Comparison of ENCODE assay signal across 12 mouse cellular contexts in genomic region chr5:119668191-119668912, GRCm38 (mm10). TPM values are rescaled to one million over a fixed set of nuclear protein-coding genes. Genes with fewer than 3 reads are reported as not detected.
DNase-seq lines count a peak whose midpoint lies in the region; ATAC-seq lines count a peak whose summit lies in the region.
"Had no signal": no experiment of that assay in that cellular context is flagged by ENCODE, and none has a peak within 500 bp of the region (broad histone marks: within the 10 kb centered on the region; RNA-seq: fewer than 3 reads in every experiment).

No protein-coding gene starts in this region.

- no peak overlapping the region; the same call in 1 of the 2 replicates for H3K4me3 ChIP-seq in heart, embryonic 16.5 days (ENCODE audit: low read length)
- peak overlapping the region; percentile 48 for H3K4me3 ChIP-seq in limb, embryonic 12.5 days (replicated peaks)

- H3K36me3 ChIP-seq in heart, embryonic 16.5 days (ENCODE audit: control insufficient read depth, insufficient read depth), result no peaks in the 10 kb centered on the region
- no peaks in the 10 kb centered on the region for H3K36me3 ChIP-seq in limb, embryonic 12.5 days
- H3K36me3 ChIP-seq: G1E had no signal

- ATAC-seq in heart, embryonic 16.5 days (replicated peaks; ENCODE audit: extremely low read depth, insufficient read depth, low FRiP score), result no peak
- ATAC-seq in limb, embryonic 12.5 days (ENCODE audit: insufficient number of reproducible peaks, insufficient read depth, low FRiP score, low TSS enrichment, low read depth), result no peak
- no peak for ATAC-seq in inflammation-experienced regulatory T-cells, adult 6 months

- H3K9ac ChIP-seq in heart, embryonic 16.5 days (ENCODE audit: low read length), result no peak overlapping the region; the same call in 1 of the 2 replicates
- peak overlapping the region; percentile 79 for H3K9ac ChIP-seq in limb, embryonic 12.5 days (replicated peaks)

- intact Hi-C loops in heart, postnatal 36 days (cut with DNase I), result loop anchor here (2.0 kb wide), 1 partner anchor 16 kb away; no protein-coding TSS in a partner anchor

- H3K9me3 ChIP-seq in heart, embryonic 16.5 days (replicated peaks; ENCODE audit: control insufficient read depth, low read length), result no peaks in the 10 kb centered on the region
- H3K9me3 ChIP-seq in limb, embryonic 12.5 days, result no peaks in the 10 kb centered on the region

- peaks cover 75% of the 10 kb centered on the region for H3K27me3 ChIP-seq in heart, embryonic 16.5 days (ENCODE audit: control insufficient read depth, insufficient read depth, low read length)
- H3K27me3 ChIP-seq in limb, embryonic 12.5 days, result peaks cover 98% of the 10 kb centered on the region

- WGBS in heart, embryonic 16.5 days, result 22% methylated on average over 34 of the region's 34 CpGs
- 3% methylated on average over 34 of the region's 34 CpGs for WGBS in limb, embryonic 12.5 days

- H3K27ac ChIP-seq in heart, embryonic 16.5 days (ENCODE audit: low read length), result 0 out of 2 replicates have a peak overlapping the region, but pooled peaks have one; percentile 24
- peak overlapping the region; percentile 93 for H3K27ac ChIP-seq in limb, embryonic 12.5 days

- H3K4me1 ChIP-seq in heart, embryonic 16.5 days (ENCODE audit: control insufficient read depth, insufficient read depth, low read length), result peaks cover 15% of the 10 kb centered on the region
- peaks cover 33% of the 10 kb centered on the region for H3K4me1 ChIP-seq in limb, embryonic 12.5 days (replicated peaks)

- peak overlapping the region; percentile 94; the same call in 1 of the 2 replicates for H3K4me2 ChIP-seq in heart, embryonic 16.5 days (ENCODE audit: low read depth, low read length)
- peak overlapping the region; percentile 75 for H3K4me2 ChIP-seq in limb, embryonic 12.5 days

- DNase-seq in heart, postnatal 36 days, result no peak
- peak; percentile 55 for DNase-seq in urinary bladder, adult 2 months (ENCODE audit: low spot score)
- DNase-seq in urinary bladder, postnatal 10 days (ENCODE audit: low spot score), result no peak
- peak; percentile 75 for DNase-seq in yolk sac, embryonic 10.5 days (ENCODE audit: low spot score)
- DNase-seq in spleen, postnatal 14 days (ENCODE audit: low spot score in 2 of 2), result no peak
- DNase-seq: kidney, postnatal 10 days had no signal

RNA-seq across cellular contexts. Expression of gene Tbx3, which starts 2.1 kb away (rescaled TPM):
- polyA plus RNA-seq in heart, embryonic 16.5 days (2015; fragmentation: Nextera tagmentation; extraction: Ambion mirVana), result 7.4 and 10.6 TPM in 2 replicates
- total RNA-seq in heart, postnatal 36 days (2021), result 10 to 100 TPM; 10.5 to 11.5 TPM
- 40.4 and 54.3 TPM in 2 replicates for polyA plus RNA-seq in urinary bladder, adult 2 months (2012; rRNA removed)
- 38.3 and 42.4 TPM in 2 replicates for polyA plus RNA-seq in limb, embryonic 12.5 days (2016; fragmentation: Nextera tagmentation; extraction: Ambion mirVana)
- polyA plus RNA-seq in inflammation-experienced regulatory T-cells, adult 6 months (2017; shearing (Covaris generic)), result under 1 TPM in 1 of 3 experiments, not detected in 2; 0.56 TPM
- total RNA-seq: common myeloid progenitor, adult 5-6 weeks; monocyte, adult 5-6 weeks had no signal
- polyA plus RNA-seq: G1E had no signal

Comparison
In these comparisons a context has a peak if more than half of its experiments do, and no peak if none do; other contexts are left out.
1. DNase-seq: peak in urinary bladder, adult 2 months (single experiment) and yolk sac, embryonic 10.5 days (single experiment); none in heart, postnatal 36 days (0 of 2), urinary bladder, postnatal 10 days (single experiment) and spleen, postnatal 14 days (0 of 2).